Mouse (Mus musculus): ENCODE measurements around the gene Pcgf3.

The Pcgf3 gene

GRCm38 (mm10) chr5:108461082-108462065 lies at the start of gene Pcgf3:
TSS of gene Pcgf3 (plus strand) at chr5:108461232.
- DNase-seq: peak; percentile 99

- no peak for DNase-seq
Measured at GRCm38 (mm10) chr5:108414711-108415110, 46.3 kb upstream of the Pcgf3 start.

DNA sequence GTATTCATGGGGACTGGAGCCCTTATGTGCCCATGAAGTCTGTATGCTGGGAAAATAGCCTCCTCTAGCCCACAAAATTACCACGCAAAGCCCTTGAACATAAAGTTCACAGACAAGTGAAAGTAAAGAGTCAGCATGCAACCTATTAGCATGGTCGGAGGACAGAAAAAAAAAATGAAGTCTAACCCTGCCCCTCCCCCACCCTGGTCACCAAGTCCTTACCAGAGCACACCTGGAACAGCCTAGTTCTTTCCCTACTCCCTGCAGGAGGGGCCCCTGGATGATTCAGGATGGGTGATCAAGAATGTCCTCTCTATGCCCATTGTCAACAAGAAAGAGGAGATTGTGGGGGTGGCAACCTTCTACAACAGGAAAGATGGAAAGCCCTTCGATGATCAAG lies 38.3 kb upstream of the Pcgf3 start:
- no peak for DNase-seq

DNA sequence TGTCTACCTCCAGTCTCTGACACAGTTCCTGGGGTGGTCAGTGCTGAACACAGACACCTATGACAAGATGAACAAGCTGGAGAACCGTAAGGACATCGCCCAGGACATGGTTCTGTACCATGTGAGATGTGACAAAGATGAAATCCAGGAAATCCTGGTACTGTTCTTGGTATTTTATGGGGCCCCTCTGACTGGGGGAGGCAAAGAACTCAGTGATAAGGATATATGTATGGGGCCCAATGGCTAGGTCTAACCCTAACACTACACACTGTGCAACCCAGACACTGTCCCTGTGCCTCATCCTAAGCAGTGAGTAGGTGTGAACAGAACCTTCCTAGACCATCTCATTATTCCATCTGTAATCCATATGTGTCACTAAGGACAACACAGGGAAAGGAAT lies 37.6 kb upstream of the Pcgf3 start:
- DNase-seq: no peak

- DNase-seq: peak; percentile 55 to 56
Measured at GRCm38 (mm10) chr5:108427186-108427585, 33.8 kb upstream of the Pcgf3 start.

- no peak for DNase-seq
Measured at GRCm38 (mm10) chr5:108431196-108431595, 29.8 kb upstream of the Pcgf3 start.

- peak; percentile 96 for DNase-seq
Measured at GRCm38 (mm10) chr5:108433804-108434587, 27.0 kb upstream of the Pcgf3 start, which contains the start of gene Atp5k. TSS of gene Atp5k (minus strand) at chr5:108434448.

GRCm38 (mm10) chr5:108436101-108436500 lies 24.9 kb upstream of the Pcgf3 start:
- DNase-seq: no peak

GRCm38 (mm10) chr5:108446973-108447372 lies 14.1 kb upstream of the Pcgf3 start:
- DNase-seq: no peak

DNA sequence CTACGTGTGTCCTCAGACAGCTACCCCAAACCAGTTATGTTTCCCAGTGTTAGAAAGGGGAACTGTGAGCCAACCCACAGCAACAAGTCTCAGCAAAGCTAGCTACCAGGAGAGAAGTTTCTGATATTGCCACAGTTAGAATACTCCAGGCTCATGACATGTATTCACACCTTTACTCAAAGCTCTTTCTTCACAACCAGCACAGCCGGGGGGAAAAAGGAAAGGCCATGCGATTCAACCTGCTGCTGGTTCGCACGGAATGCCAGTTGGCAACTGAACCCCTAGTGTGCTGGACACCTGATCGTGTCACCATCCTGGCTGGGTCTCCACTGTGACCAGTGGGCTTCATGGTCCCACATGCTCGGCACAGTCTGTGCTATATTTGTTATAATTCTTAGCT lies 13.2 kb upstream of the Pcgf3 start:
- DNase-seq: no peak

DNA sequence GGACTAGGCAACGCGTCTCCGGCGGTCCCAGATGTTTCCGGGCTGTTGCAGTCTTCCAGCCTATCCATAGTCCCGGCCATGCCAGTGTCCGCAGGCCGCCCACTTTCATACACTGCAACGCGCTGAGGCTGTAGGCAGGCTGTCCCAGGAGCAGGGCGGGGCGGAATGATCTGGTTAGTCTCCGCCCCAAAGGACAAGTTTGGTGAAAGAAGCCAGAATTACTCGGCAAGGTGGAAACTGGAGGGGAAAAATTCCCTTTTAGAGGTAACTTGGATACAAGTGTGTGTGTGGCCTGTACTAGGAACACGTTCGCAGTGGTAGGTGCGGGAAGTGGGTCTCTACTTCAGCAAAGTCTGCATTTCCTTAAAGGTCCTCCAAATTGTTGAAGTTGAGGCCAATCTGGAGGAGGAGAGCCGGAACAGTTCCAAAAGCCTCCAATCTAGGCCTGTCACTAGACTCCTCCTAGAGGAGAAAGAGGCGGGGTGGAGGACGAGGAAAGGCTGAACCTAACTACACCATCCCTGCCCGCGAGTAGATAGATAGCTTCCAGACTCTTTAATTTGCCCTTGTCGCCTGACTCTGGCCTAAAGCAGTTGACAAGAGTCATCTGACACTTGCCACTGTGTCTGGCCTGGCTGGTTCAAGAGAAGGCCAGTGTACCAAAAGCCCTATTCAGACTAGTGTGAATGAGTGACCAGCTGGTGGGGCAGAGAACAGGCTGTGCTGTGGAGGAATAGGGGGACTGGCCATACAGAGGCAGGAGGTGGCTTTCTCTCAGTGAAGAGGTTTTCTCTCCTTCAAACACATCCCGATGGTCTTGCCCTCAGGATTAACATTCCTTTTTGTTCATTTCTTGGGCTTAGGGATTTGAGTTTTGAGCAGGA lies 12.0 kb upstream of the Pcgf3 start, which contains the start of gene Mfsd7a:
Gene Mfsd7a, minus strand, starts transcription at position 107 of the 884 bp plus-strand sequence.
- no peak for DNase-seq

- no peak for DNase-seq
Measured at GRCm38 (mm10) chr5:108450837-108451540, 10.0 kb upstream of the Pcgf3 start.

DNA sequence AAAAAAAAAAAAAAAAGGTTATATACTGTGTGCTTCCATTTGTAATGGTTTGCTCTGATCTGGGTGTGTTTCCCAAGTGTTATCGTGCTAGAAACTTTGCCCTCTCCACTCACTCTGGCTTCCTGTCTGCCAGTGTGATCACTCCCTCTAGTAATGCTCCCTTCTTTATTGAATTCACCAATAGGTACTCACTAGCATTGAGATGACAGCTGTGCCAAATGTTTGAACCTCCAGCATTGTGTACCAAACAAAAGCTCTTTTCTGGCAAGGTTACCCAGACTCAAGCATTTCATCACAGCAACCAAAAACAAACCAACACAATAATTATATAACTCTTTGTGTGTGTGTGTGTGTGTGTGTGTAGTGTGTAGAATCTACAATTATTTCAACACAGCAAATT lies 9.4 kb upstream of the Pcgf3 start:
- no peak for DNase-seq

- no peak for DNase-seq
Measured at GRCm38 (mm10) chr5:108452422-108452821, 8.6 kb upstream of the Pcgf3 start.

- no peak for DNase-seq
Measured at GRCm38 (mm10) chr5:108454094-108454493, 6.9 kb upstream of the Pcgf3 start.

DNA sequence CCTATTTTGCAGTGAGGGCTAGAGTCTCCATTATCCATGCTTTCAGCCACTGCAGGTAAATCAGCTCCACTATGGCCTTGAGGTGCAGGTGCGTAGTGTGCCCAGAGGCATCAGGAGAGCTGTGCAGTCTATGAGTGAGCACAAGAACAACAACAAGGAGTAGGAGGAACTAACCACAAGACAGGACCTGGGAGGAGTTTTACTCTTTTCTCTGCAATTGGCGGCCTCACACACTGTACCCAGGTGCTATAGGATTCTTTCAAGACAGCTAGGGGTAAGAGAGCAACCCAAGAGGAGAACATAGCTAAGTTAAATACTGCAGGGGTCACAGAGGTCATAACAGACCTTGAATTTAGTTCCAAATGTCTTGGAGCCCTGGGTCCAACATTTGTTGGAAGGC lies 2.3 kb upstream of the Pcgf3 start:
- DNase-seq: no peak

- DNase-seq: no peak
Measured at GRCm38 (mm10) chr5:108460461-108460860, 571 bp upstream of the Pcgf3 start.

DNA sequence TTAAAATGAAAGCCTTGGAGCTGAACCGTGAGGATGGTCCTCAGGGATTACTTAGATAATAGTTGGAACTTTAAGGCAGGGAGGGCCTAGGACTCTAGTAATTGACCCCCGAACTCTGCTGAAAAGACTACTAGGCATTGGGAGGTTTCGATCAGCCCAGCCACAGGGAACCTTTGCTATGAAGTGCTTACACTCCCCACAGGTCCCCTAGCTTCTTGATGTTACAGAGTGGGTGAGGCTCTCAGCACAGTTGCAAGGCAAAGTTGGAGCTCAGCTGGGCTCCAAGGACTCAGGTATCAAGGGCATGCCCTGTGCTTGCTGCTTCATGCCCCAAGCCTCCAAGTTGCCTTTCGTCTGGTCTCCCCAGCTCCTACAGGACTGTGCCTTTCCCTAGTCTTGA lies 1.4 kb downstream of the Pcgf3 start:
- no peak for DNase-seq

DNA sequence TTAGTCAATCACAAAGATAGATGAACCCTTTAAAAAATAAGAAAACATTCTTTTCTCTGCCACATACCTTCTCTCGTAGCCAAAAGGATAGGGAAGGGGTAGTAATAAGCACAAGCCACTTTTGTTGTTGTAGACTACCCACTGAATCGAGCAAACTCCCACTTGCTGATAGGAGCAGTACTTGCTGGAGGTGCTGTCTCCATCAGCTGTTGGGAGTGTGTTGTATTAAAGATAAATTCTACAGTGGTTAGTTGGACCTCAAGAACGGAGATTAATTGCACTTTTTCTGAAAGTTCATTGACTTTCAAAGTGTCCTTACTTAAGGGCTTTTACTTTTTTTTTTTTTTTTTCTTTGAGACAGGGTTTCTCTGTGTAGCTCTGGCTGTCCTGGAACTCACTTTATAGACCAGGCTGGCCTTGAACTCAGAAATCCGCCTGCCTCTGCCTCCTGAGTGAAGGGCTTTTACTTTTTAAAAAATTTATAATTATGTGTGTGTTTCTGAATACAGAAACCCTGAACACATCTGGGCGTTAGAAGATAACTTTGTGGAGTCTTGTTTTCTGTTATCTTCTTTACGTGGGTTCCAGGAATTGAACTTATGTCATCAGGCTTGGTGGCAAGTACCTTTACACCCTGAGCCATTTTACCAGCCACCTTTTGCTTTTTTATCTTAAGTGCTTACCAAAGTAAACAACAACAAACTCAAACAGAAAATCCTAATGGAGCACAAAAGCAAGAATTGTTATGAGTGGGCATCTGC lies 4.3 kb downstream of the Pcgf3 start:
- DNase-seq: no peak

DNA sequence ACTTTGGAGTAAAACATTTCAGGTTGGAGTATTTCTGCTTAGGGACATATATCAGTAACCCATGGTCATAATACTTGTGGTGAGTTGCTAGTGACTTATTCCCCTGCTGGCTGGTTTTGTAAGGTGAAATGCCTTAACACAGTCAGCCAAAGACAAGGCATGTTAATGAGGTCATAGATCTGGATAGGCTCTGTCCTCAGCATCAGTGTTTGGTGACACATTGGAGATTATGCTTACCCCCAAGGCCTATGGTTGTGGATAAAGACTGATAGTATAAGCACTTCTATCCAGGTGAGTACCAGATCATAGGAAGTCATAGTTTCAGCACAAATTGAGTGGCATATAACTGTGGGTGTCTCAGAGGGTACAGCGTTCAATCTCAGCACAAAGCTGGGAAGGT lies 5.6 kb downstream of the Pcgf3 start:
- no peak for DNase-seq

DNA sequence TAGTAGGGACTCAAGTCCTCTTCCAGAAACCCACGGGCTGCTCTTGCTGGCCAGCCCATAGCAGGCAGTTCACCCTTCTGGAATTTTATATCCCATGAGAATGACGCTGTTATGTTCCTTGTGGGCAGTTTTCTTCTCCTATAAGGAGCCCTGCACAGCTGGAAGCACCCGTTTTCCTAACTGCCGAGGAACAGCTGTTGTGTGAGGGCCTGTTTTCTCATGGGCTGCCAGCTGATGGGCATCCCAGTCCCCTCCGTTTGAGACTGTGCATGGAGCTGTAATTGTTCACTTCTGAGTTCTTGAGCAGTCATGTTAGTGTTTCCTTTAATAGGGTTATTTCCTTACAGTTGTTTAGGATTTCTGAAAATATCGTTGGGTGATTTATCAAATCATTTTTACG lies 8.6 kb downstream of the Pcgf3 start:
- DNase-seq: no peak
